Mouse (Mus musculus) midbrain, embryonic 10.5 days (tissue): ENCODE data around the gene Cryba4. TPM values are rescaled to one million over a fixed set of nuclear protein-coding genes. Genes with fewer than 3 reads are reported as not detected.

ENCODE experiments used
- DNase-seq: peaks from one replicate; pipeline ENCODE4 v3.0.0-alpha.2; 2017; ENCODE audit warnings: low spot score
- H3K27ac ChIP-seq: fragments of 300-500 bp; sonication (generic); replicated peaks from 2 replicates; pipeline ENCODE4 v1.5.1; 2016; ENCODE audit warnings: mild to moderate bottlenecking
- H3K27me3 ChIP-seq: fragments of 300-500 bp; sonication (generic); 2 replicates; pipeline ENCODE4 v1.6.1; 2016; ENCODE audit warnings: low read depth, mild to moderate bottlenecking; ENCODE audit not compliant: poor library complexity, severe bottlenecking
- H3K36me3 ChIP-seq: fragments of 300-500 bp; sonication (generic); 2 replicates; pipeline ENCODE4 v1.6.1; 2016; ENCODE audit warnings: mild to moderate bottlenecking, moderate library complexity
- H3K4me1 ChIP-seq: fragments of 300-500 bp; sonication (generic); 2 replicates; pipeline ENCODE4 v1.6.1; 2016
- H3K4me3 ChIP-seq: fragments of 300-500 bp; sonication (generic); 2 replicates; pipeline ENCODE4 v1.5.1; 2016; ENCODE audit warnings: mild to moderate bottlenecking, moderate library complexity
- H3K9me3 ChIP-seq: fragments of 300-500 bp; sonication (generic); replicated peaks from 2 replicates; pipeline ENCODE4 v1.6.1; 2016; ENCODE audit warnings: mild to moderate bottlenecking
- WGBS: fragments of 180-500 bp; shearing (Covaris S2); methylation state at CpG from one replicate; pipeline ENCODE4 v1.1.7; 2016; 5-methylcytosine and 5-hydroxymethylcytosine counted together
- polyA plus RNA-seq: library from polyadenylated mRNA; unstranded; fragments of >200 nt; fragmentation: Nextera tagmentation; extraction: Ambion mirVana; gene quantifications from 2 replicates; pipeline ENCODE4 v1.2.1, GENCODE M21; 2016

The Cryba4 gene
- polyA plus RNA-seq, 1 experiment from 2014 or later = 0.43 TPM

GRCm38 (mm10) chr5:112283543-112284202 lies 31.4 kb upstream of the Cryba4 start:
- Histone ChIP-seq H3K9me3 (no peaks in the 10 kb centered on the region), H3K36me3 (0 out of 2 replicates have a peak, but pooled peaks cover 3% of the 10 kb centered on the region), H3K4me3 (no peak overlapping the region), H3K27ac (0 out of 2 replicates have a peak overlapping the region, but pooled peaks have one; percentile 14), H3K27me3 (no peaks in the 10 kb centered on the region), H3K4me1 (peaks cover 55% of the 10 kb centered on the region)
- WGBS = 74% methylated on average over 10 of the region's 10 CpGs
- DNase-seq = no peak

GRCm38 (mm10) chr5:112282780-112283482 lies 30.6 kb upstream of the Cryba4 start:
- 78% methylated on average over 9 of the region's 9 CpGs for WGBS
- H3K36me3 ChIP-seq = 0 out of 2 replicates have a peak, but pooled peaks cover 3% of the 10 kb centered on the region
- no peak overlapping the region for H3K4me3 ChIP-seq
- H3K4me1 ChIP-seq = peaks cover 57% of the 10 kb centered on the region
- no peaks in the 10 kb centered on the region for H3K9me3 ChIP-seq
- DNase-seq = no peak
- H3K27me3 ChIP-seq = no peaks in the 10 kb centered on the region
- 0 out of 2 replicates have a peak overlapping the region, but pooled peaks have one; percentile 14 for H3K27ac ChIP-seq

DNA sequence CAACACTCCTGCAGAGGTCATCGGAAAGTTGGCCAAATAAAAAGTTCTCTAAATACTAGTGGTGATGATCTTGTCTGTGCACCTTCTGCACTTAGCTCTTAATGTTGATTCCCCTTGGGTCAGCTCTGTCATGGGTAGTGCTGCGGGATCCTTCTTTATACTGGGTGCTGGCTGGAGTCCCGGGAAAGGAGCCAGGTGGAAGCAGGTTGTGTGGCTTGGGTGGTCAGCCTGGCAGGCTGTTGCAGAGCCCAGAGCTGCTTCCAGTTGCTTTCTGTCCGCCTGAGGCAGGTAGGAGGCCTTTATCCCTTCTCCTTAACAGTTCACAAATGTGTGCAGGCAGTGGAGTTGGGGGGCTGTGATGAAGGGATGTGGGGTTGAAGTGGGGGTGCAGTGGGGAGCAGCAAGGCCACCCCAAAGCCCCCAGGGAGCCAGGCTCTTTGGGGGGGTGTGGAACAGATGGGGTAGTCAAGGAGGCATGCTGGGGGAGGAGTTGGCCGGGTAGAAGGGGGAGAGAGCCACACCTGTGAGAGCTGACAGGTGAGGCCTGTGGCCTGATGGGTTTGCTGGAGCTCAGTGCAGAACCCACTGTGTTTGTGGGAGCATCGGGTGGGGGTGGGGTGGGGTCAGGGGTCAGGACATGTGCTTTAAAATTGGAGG lies 29.9 kb upstream of the Cryba4 start:
- 0 out of 2 replicates have a peak, but pooled peaks cover 3% of the 10 kb centered on the region for H3K36me3 ChIP-seq
- no peaks in the 10 kb centered on the region; the same call in 1 of the 2 replicates for H3K27me3 ChIP-seq
- H3K9me3 ChIP-seq = no peaks in the 10 kb centered on the region
- 0 out of 2 replicates have a peak overlapping the region, but pooled peaks have one; percentile 42 for H3K27ac ChIP-seq
- no peak overlapping the region for H3K4me3 ChIP-seq
- no peak for DNase-seq
- 77% methylated on average over 6 of the region's 6 CpGs for WGBS
- H3K4me1 ChIP-seq = peaks cover 61% of the 10 kb centered on the region

DNA sequence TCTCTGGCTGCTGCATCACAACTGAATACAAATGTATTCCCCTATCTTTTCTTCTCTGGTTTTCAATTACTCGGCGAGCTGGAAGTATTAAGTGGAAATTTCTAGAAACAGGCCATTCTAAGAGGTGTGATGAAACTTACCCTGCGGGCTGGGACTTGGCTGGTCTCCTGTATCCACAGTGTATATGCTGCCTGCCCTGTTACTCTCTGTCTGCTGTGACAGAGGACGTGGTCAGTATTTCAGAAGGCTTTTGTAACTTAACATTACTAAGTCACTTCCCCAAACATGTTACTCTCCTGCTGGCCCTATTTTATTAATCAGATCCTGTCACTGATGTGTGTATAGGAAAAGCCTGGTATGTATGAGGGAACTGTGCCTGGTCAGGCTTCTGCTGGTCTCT lies 29.4 kb upstream of the Cryba4 start:
- 0 out of 2 replicates have a peak overlapping the region, but pooled peaks have one; percentile 49 for H3K27ac ChIP-seq
- no peak for DNase-seq
- no peaks in the 10 kb centered on the region; the same call in 1 of the 2 replicates for H3K27me3 ChIP-seq
- peaks cover 65% of the 10 kb centered on the region for H3K4me1 ChIP-seq
- 86% methylated on average over 4 of the region's 4 CpGs for WGBS
- H3K9me3 ChIP-seq = no peaks in the 10 kb centered on the region
- H3K36me3 ChIP-seq = 0 out of 2 replicates have a peak, but pooled peaks cover 3% of the 10 kb centered on the region
- no peak overlapping the region for H3K4me3 ChIP-seq

DNA sequence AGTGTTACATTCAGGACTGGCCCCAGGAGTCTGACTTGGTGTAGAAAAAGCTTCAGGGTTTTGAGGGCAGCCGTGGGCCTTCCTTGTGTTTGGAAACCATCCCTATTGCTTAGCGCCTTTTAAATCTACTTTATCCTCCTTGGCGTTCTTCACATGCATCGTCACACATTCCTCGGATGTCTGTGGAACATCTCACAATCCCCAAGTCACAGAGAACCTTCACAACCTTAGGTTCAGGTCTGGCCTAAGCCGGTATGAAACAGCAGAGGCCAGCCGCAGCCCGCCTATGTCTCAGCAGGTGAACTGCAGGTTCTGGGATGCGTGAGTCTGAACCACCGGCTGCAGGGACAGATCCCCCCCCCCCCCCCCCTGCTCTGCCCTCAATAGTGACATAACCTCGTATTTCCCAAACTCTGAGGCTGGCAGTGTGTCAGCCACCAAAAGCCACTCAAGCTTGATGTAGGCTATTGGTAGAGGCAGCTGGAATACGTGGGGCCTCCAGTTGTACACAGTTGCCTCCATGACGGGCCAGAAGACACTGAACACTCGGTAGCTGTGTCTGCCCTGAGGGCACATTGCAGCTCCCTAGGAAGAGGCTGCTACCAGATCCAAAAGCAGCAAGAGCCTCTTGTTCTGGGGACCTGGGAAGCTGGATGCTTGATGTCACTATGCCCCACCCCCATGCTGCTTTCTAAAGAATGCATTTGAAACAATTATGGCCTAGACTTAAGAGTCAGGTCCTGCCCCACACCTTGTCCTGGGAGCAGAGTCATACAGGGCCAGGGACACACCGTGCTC lies 28.7 kb upstream of the Cryba4 start:
- Histone ChIP-seq H3K4me3 (no peak overlapping the region), H3K4me1 (peaks cover 69% of the 10 kb centered on the region), H3K27ac (peak overlapping the region; percentile 49; the same call in 1 of the 2 replicates), H3K27me3 (no peaks in the 10 kb centered on the region; the same call in 1 of the 2 replicates), H3K9me3 (no peaks in the 10 kb centered on the region), H3K36me3 (0 out of 2 replicates have a peak, but pooled peaks cover 3% of the 10 kb centered on the region)
- DNase-seq = no peak
- 69% methylated on average over 15 of the region's 15 CpGs for WGBS

- no peaks in the 10 kb centered on the region for H3K36me3 ChIP-seq
- H3K27me3 ChIP-seq = peaks cover 2% of the 10 kb centered on the region
- no peak for DNase-seq
- 86% methylated on average over 7 of the region's 7 CpGs for WGBS
- H3K4me1 ChIP-seq = peaks cover 77% of the 10 kb centered on the region
- no peak overlapping the region for H3K4me3 ChIP-seq
- H3K27ac ChIP-seq = no peak overlapping the region
- H3K9me3 ChIP-seq = no peaks in the 10 kb centered on the region
These were observed 27.8 kb upstream of the Cryba4 start for GRCm38 (mm10) chr5:112280151-112280550.

GRCm38 (mm10) chr5:112279181-112280021 lies 27.1 kb upstream of the Cryba4 start:
- Histone ChIP-seq H3K27me3 (peaks cover 10% of the 10 kb centered on the region), H3K4me3 (no peak overlapping the region), H3K27ac (no peak overlapping the region), H3K4me1 (peaks cover 83% of the 10 kb centered on the region), H3K36me3 (no peaks in the 10 kb centered on the region), H3K9me3 (no peaks in the 10 kb centered on the region)
- whole genome bisulfite sequencing = 92% methylated on average over 17 of the region's 17 CpGs
- no peak for DNase-seq

GRCm38 (mm10) chr5:112277906-112278470 lies 25.7 kb upstream of the Cryba4 start:
- H3K4me1 ChIP-seq = peaks cover 90% of the 10 kb centered on the region

DNA sequence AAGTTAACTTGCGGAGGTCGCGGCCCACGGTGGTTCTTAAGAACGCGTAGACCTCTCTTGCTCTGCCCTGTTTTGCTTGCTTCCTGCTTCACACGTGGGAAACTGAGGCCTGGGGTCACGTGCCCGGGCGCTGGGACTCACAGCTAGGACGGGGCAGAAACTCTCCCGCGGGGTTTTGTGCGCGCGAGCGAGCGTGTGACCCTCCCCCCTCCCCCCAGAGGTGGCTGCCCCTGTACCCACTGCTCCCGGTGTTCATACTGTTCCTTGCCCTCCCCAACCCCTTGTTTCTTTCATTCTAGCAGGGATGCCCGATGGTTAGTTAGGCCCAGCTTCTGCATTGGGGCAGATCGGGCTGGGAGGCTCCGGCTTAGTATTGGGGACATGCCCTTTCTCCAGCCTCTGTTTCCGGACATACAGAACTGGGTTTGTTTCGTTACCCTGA lies 24.6 kb upstream of the Cryba4 start:
- Histone ChIP-seq H3K4me1 (peaks cover 92% of the 10 kb centered on the region), H3K9me3 (no peaks in the 10 kb centered on the region), H3K4me3 (peak overlapping the region; percentile 87), H3K27me3 (peaks cover 12% of the 10 kb centered on the region), H3K36me3 (no peaks in the 10 kb centered on the region), H3K27ac (peak overlapping the region; percentile 89)
- WGBS = under 1% methylated on average over 24 of the region's 24 CpGs
- no peak for DNase-seq

More at GRCm38 (mm10) chr5:112277906-112278470, 25.7 kb upstream of the Cryba4 start:
- H3K27ac ChIP-seq = no peak overlapping the region
- H3K27me3 ChIP-seq = peaks cover 12% of the 10 kb centered on the region
- DNase-seq = no peak
- 92% methylated on average over 11 of the region's 11 CpGs for WGBS
- H3K36me3 ChIP-seq = no peaks in the 10 kb centered on the region
- H3K4me3 ChIP-seq = peak overlapping the region; percentile 87
- no peaks in the 10 kb centered on the region for H3K9me3 ChIP-seq

- peaks cover 92% of the 10 kb centered on the region for H3K4me1 ChIP-seq
- H3K4me3 ChIP-seq = peak within 1 kb of the TSS; percentile 87
- under 1% methylated on average over 62 of the region's 62 CpGs for WGBS
- H3K27ac ChIP-seq = peak within 1 kb of the TSS; percentile 89
- DNase-seq = peak; percentile 100
- peaks cover 12% of the 10 kb centered on the region for H3K27me3 ChIP-seq
- H3K36me3 ChIP-seq = no peaks in the 10 kb centered on the region
- H3K9me3 ChIP-seq = no peaks in the 10 kb centered on the region
These were observed 24.1 kb upstream of the Cryba4 start, which contains the start of gene Tpst2 for GRCm38 (mm10) chr5:112276267-112276873. Tpst2 (plus strand) TSS chr5:112276691.
